Comparison of ENCODE assay signal across 9 mouse cellular contexts in the genomic region with DNA sequence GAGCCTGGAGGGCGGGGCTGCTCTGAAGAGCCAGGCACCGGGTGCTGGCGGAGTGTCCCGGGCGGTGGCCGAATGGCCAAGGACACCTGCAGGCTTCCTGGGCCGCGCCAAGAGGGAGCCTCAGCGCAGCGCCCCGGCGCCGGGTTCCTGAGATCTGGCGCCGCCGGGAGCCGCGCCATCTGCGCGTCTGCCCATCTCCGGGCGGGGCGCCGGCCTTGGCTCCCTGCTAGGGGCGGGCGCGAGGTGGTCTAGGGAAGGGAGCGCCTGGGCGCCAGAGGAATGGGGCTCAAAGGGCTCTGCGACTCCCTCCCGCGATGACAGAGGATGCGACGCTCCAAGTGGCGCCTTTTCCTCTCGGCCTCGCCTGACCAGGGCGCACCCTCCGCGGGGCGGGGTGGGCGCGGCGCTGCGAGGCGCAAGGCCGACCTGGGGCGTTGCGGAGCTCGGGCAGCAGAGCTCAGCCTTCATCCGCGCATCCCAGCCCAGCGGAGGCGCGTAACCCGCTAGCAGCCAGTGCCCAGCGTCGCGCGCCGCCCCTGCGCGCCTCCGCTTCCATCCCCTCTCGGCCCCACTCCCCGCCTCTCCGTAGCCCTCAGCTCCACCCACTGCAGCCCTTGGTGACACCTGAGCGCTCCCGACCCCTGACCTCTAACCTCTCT. TPM values are rescaled to one million over a fixed set of nuclear protein-coding genes. Genes with fewer than 3 reads are reported as not detected.
A peak's percentile ranks its signal among the peaks of the same experiment; 100 is the strongest.
DNase-seq lines count a peak whose midpoint lies in the region; ATAC-seq and TF ChIP-seq lines count a peak whose summit lies in the region.
"Had no signal": no experiment of that assay in that cellular context is flagged by ENCODE, and none has a peak within 500 bp of the region (broad histone marks: within the 10 kb centered on the region; RNA-seq: fewer than 3 reads in every experiment).

No protein-coding gene starts in this region.

- TF ChIP-seq CTCF in lung, postnatal 0 days (IDR thresholded peaks at IDR 0.05), result no peak

- no peak for DNase-seq in lung, postnatal 0 days (ENCODE audit: low spot score)
- no peak for DNase-seq in lung, postnatal 25 days (ENCODE audit: low spot score)
- DNase-seq in cerebellum, adult 8-10 months, result peak; percentile 49
- DNase-seq in left cerebral cortex, postnatal 25 days (ENCODE audit: low spot score in 2 of 2), result no peak

- H3K27ac ChIP-seq in lung, postnatal 0 days (ENCODE audit: low read length), result no peak overlapping the region
- no peak overlapping the region for H3K27ac ChIP-seq in forebrain, embryonic 15.5 days (replicated peaks)
- no peak overlapping the region for H3K27ac ChIP-seq in liver, embryonic 12.5 days
- no peak overlapping the region for H3K27ac ChIP-seq in stomach, embryonic 15.5 days

- no peaks in the 10 kb centered on the region for H3K9me3 ChIP-seq in lung, postnatal 0 days (ENCODE audit: low read length)
- H3K9me3 ChIP-seq in forebrain, embryonic 15.5 days, result no peaks in the 10 kb centered on the region
- no peaks in the 10 kb centered on the region for H3K9me3 ChIP-seq in liver, embryonic 12.5 days (replicated peaks)
- H3K9me3 ChIP-seq in stomach, embryonic 15.5 days, result no peaks in the 10 kb centered on the region

- H3K9ac ChIP-seq in lung, postnatal 0 days (replicated peaks; ENCODE audit: low read depth), result no peak overlapping the region
- peak overlapping the region; percentile 60 for H3K9ac ChIP-seq in forebrain, embryonic 15.5 days (replicated peaks)
- no peak overlapping the region for H3K9ac ChIP-seq in liver, embryonic 12.5 days
- H3K9ac ChIP-seq in stomach, embryonic 15.5 days, result no peak overlapping the region

- H3K4me3 ChIP-seq in lung, postnatal 0 days (ENCODE audit: low read depth, low read length), result peak overlapping the region; percentile 40
- peak overlapping the region; percentile 61 for H3K4me3 ChIP-seq in forebrain, embryonic 15.5 days
- peak overlapping the region; percentile 39 for H3K4me3 ChIP-seq in liver, embryonic 12.5 days
- H3K4me3 ChIP-seq in stomach, embryonic 15.5 days (replicated peaks), result peak overlapping the region; percentile 47
- H3K4me3 ChIP-seq: erythroblast, embryonic 14.5 days had no signal

- H3K27me3 ChIP-seq in lung, postnatal 0 days (replicated peaks; ENCODE audit: insufficient read depth, low read length), result peaks cover 66% of the 10 kb centered on the region
- H3K27me3 ChIP-seq in forebrain, embryonic 15.5 days, result peaks cover 76% of the 10 kb centered on the region
- peaks cover 98% of the 10 kb centered on the region for H3K27me3 ChIP-seq in liver, embryonic 12.5 days (replicated peaks)
- H3K27me3 ChIP-seq in stomach, embryonic 15.5 days (replicated peaks), result peaks cover 86% of the 10 kb centered on the region

- H3K4me1 ChIP-seq in lung, postnatal 0 days (ENCODE audit: insufficient read depth, low read depth, low read length), result peaks cover 11% of the 10 kb centered on the region; the same call in 1 of the 2 replicates
- H3K4me1 ChIP-seq in forebrain, embryonic 15.5 days, result peaks cover 29% of the 10 kb centered on the region
- peaks cover 16% of the 10 kb centered on the region for H3K4me1 ChIP-seq in liver, embryonic 12.5 days
- peaks cover 22% of the 10 kb centered on the region for H3K4me1 ChIP-seq in stomach, embryonic 15.5 days

- H3K4me2 ChIP-seq in lung, postnatal 0 days (replicated peaks; ENCODE audit: low read depth, low read length), result peak overlapping the region; percentile 62
- H3K4me2 ChIP-seq in forebrain, embryonic 15.5 days (replicated peaks), result peak overlapping the region; percentile 99
- peak overlapping the region; percentile 61 for H3K4me2 ChIP-seq in liver, embryonic 12.5 days
- peak overlapping the region; percentile 96 for H3K4me2 ChIP-seq in stomach, embryonic 15.5 days

- peak; percentile 25 for ATAC-seq in lung, postnatal 0 days
- peak; percentile 64 for ATAC-seq in forebrain, embryonic 15.5 days (replicated peaks)
- ATAC-seq in liver, embryonic 12.5 days, result 0 out of 2 replicates have a peak, but pooled peaks have one; percentile 18
- ATAC-seq in stomach, embryonic 15.5 days (ENCODE audit: insufficient read depth, low FRiP score, low read depth), result no peak
- ATAC-seq in activated CD4-positive, CD25-positive, alpha-beta regulatory T cell, adult 4 months, result no peak

- H3K36me3 ChIP-seq in lung, postnatal 0 days (ENCODE audit: insufficient read depth, low read length), result no peaks in the 10 kb centered on the region
- H3K36me3 ChIP-seq in forebrain, embryonic 15.5 days, result no peaks in the 10 kb centered on the region
- no peaks in the 10 kb centered on the region for H3K36me3 ChIP-seq in liver, embryonic 12.5 days
- H3K36me3 ChIP-seq in stomach, embryonic 15.5 days, result no peaks in the 10 kb centered on the region

- 0% methylated on average over 34 of the region's 69 CpGs for WGBS in lung, postnatal 0 days
- under 1% methylated on average over 60 of the region's 69 CpGs for WGBS in forebrain, embryonic 15.5 days
- 1% methylated on average over 58 of the region's 69 CpGs for WGBS in liver, embryonic 12.5 days (ENCODE audit: insufficient replicate concordance)
- WGBS in stomach, embryonic 15.5 days, result under 1% methylated on average over 69 of the region's 69 CpGs

- intact Hi-C loops in left cerebral cortex, postnatal 25 days (cut with DNase I), result loop anchor here (10.0 kb wide), 1 partner anchor 355 kb away; the partner anchor contains the start of gene Kcna2

- no peak for TF ChIP-seq EP300 in lung, postnatal 0 days (IDR thresholded peaks at IDR 0.05)

RNA-seq across cellular contexts. Expression of gene Kcnc4, which starts 0.6 kb away (rescaled TPM):
- polyA plus RNA-seq in lung, postnatal 0 days (2015; fragmentation: Nextera tagmentation; extraction: Ambion mirVana), result 0.02 TPM in 1 of 2 replicates, not detected in the other
- polyA plus RNA-seq in forebrain, embryonic 15.5 days (2015; fragmentation: Nextera tagmentation; extraction: Ambion mirVana), result 1.6 and 1.8 TPM in 2 replicates
- not detected in 2 replicates for polyA plus RNA-seq in liver, embryonic 12.5 days (2016; fragmentation: Nextera tagmentation; extraction: Ambion mirVana)
- 0.10 TPM in 1 of 2 replicates, not detected in the other for polyA plus RNA-seq in stomach, embryonic 15.5 days (2015; fragmentation: Nextera tagmentation; extraction: Ambion mirVana)
- 10 to 100 TPM; 62.5 to 66.4 TPM for total RNA-seq in left cerebral cortex, postnatal 25 days (2021)
- polyA plus RNA-seq in activated CD4-positive, CD25-positive, alpha-beta regulatory T cell, adult 4 months (2017; shearing (Covaris generic)), result not detected
- polyA plus RNA-seq: erythroblast, embryonic 14.5 days had no signal

RNA-seq across cellular contexts. Expression of gene Slc6a17, which starts 57.9 kb away (rescaled TPM):
- polyA plus RNA-seq in lung, postnatal 0 days (2015; fragmentation: Nextera tagmentation; extraction: Ambion mirVana), result 0.38 and 0.84 TPM in 2 replicates
- polyA plus RNA-seq in forebrain, embryonic 15.5 days (2015; fragmentation: Nextera tagmentation; extraction: Ambion mirVana), result 17.2 and 19.6 TPM in 2 replicates
- 0.42 and 0.61 TPM in 2 replicates for polyA plus RNA-seq in liver, embryonic 12.5 days (2016; fragmentation: Nextera tagmentation; extraction: Ambion mirVana)
- 2.8 and 4.0 TPM in 2 replicates for polyA plus RNA-seq in stomach, embryonic 15.5 days (2015; fragmentation: Nextera tagmentation; extraction: Ambion mirVana)
- 100 to 1,000 TPM; 396 to 412 TPM for total RNA-seq in left cerebral cortex, postnatal 25 days (2021)
- polyA plus RNA-seq in activated CD4-positive, CD25-positive, alpha-beta regulatory T cell, adult 4 months (2017; shearing (Covaris generic)), result not detected
- polyA plus RNA-seq: erythroblast, embryonic 14.5 days had no signal

Comparison
In these comparisons a context has a peak if more than half of its experiments do, and no peak if none do; other contexts are left out.
1. ATAC-seq: peak in lung, postnatal 0 days (single experiment), forebrain, embryonic 15.5 days (single experiment) and liver, embryonic 12.5 days (single experiment); none in stomach, embryonic 15.5 days (single experiment) and activated CD4-positive, CD25-positive, alpha-beta regulatory T cell, adult 4 months (single experiment).
2. Peak in every context shown above with its lines, with median percentiles within 50 percentile points of each other: H3K4me2 ChIP-seq and H3K4me3 ChIP-seq.